Mouse (Mus musculus): Measurements from ENCODE around the gene Cngb1. TPM values are rescaled to one million over a fixed set of nuclear protein-coding genes. Genes with fewer than 3 reads are reported as not detected.
"Not testable (repeated sequence)": the region's sequence is repeated elsewhere in the genome, so short reads cannot be mapped to it uniquely, and the experiment has no call there.

Cngb1 gene
- polyA plus RNA-seq, 1 experiment from 2014 or later, result 0.54 TPM

- Histone ChIP-seq H3K9ac (replicated peaks) (no peak overlapping the region), H3K36me3 (no peaks in the 10 kb centered on the region), H3K27ac (peak overlapping the region; percentile 96), H3K4me2 (replicated peaks) (no peak overlapping the region), H3K9me3 (no peaks in the 10 kb centered on the region), H3K4me1 (replicated peaks) (peaks cover 36% of the 10 kb centered on the region), H3K27me3 (no peaks in the 10 kb centered on the region), H3K4me3 (replicated peaks) (no peak overlapping the region)
- 85% methylated on average over 26 of the region's 26 CpGs for WGBS
- ATAC-seq, result no peak
Measured at GRCm38 (mm10) chr8:95242099-95242825, 64.1 kb downstream of the Cngb1 start.

GRCm38 (mm10) chr8:95235683-95236082, 70.7 kb downstream of the Cngb1 start:
- Histone ChIP-seq H3K27ac (no peak overlapping the region), H3K4me1 (replicated peaks) (no peaks in the 10 kb centered on the region), H3K9ac (replicated peaks) (no peak overlapping the region), H3K4me2 (replicated peaks) (no peak overlapping the region), H3K9me3 (no peaks in the 10 kb centered on the region), H3K4me3 (replicated peaks) (no peak overlapping the region), H3K27me3 (no peaks in the 10 kb centered on the region), H3K36me3 (no peaks in the 10 kb centered on the region)
- 2% methylated on average over 3 of the region's 3 CpGs for WGBS
- ATAC-seq, result peak; percentile 66

- H3K27me3 ChIP-seq; H3K9me3 ChIP-seq; H3K4me3 ChIP-seq (replicated peaks); H3K4me1 ChIP-seq (replicated peaks); H3K36me3 ChIP-seq; H3K4me2 ChIP-seq (replicated peaks); H3K9ac ChIP-seq (replicated peaks); H3K27ac ChIP-seq; ATAC-seq: not testable (repeated sequence)
- WGBS, result 96% methylated on average over 9 of the region's 9 CpGs
Measured at GRCm38 (mm10) chr8:95230086-95230485, 76.3 kb downstream of the Cngb1 start.

- WGBS, result 63% methylated on average over 2 of the region's 2 CpGs
- no peaks in the 10 kb centered on the region for H3K9me3 ChIP-seq
- H3K4me3 ChIP-seq (replicated peaks), result no peak overlapping the region
- H3K36me3 ChIP-seq, result no peaks in the 10 kb centered on the region
- ATAC-seq, result no peak
- no peak overlapping the region for H3K27ac ChIP-seq
- no peak overlapping the region for H3K4me2 ChIP-seq (replicated peaks)
- no peaks in the 10 kb centered on the region for H3K4me1 ChIP-seq (replicated peaks)
- H3K9ac ChIP-seq (replicated peaks), result no peak overlapping the region
- H3K27me3 ChIP-seq, result no peaks in the 10 kb centered on the region
Measured at GRCm38 (mm10) chr8:95227151-95227468, 79.3 kb downstream of the Cngb1 start.

- no peak for ATAC-seq
- WGBS, result 71% methylated on average over 7 of the region's 7 CpGs
- no peaks in the 10 kb centered on the region for H3K4me1 ChIP-seq (replicated peaks)
- H3K36me3 ChIP-seq, result no peaks in the 10 kb centered on the region
- H3K4me3 ChIP-seq (replicated peaks), result no peak overlapping the region
- H3K9ac ChIP-seq (replicated peaks), result no peak overlapping the region
- no peak overlapping the region for H3K4me2 ChIP-seq (replicated peaks)
- H3K27me3 ChIP-seq, result no peaks in the 10 kb centered on the region
- H3K9me3 ChIP-seq, result no peaks in the 10 kb centered on the region
- H3K27ac ChIP-seq, result no peak overlapping the region
Measured at GRCm38 (mm10) chr8:95226251-95227150, 79.9 kb downstream of the Cngb1 start.

- Histone ChIP-seq H3K4me3 (replicated peaks) (no peak overlapping the region), H3K27me3 (no peaks in the 10 kb centered on the region), H3K27ac (no peak overlapping the region), H3K4me2 (replicated peaks) (no peak overlapping the region), H3K36me3 (no peaks in the 10 kb centered on the region), H3K9ac (replicated peaks) (no peak overlapping the region), H3K4me1 (replicated peaks) (no peaks in the 10 kb centered on the region), H3K9me3 (no peaks in the 10 kb centered on the region)
- whole genome bisulfite sequencing, result 90% methylated on average over 5 of the region's 5 CpGs
- ATAC-seq, result no peak
Measured at GRCm38 (mm10) chr8:95223969-95224368, 82.4 kb downstream of the Cngb1 start.

- Histone ChIP-seq H3K36me3 (no peaks in the 10 kb centered on the region), H3K9me3 (no peaks in the 10 kb centered on the region), H3K9ac (replicated peaks) (no peak overlapping the region), H3K4me1 (replicated peaks) (no peaks in the 10 kb centered on the region), H3K4me2 (replicated peaks) (no peak overlapping the region), H3K4me3 (replicated peaks) (no peak overlapping the region), H3K27me3 (no peaks in the 10 kb centered on the region), H3K27ac (no peak overlapping the region)
- WGBS, result 66% methylated on average over 2 of the region's 2 CpGs
- no peak for ATAC-seq
Measured at GRCm38 (mm10) chr8:95221045-95221444, 85.3 kb downstream of the Cngb1 start.

- Histone ChIP-seq H3K9ac (replicated peaks) (no peak overlapping the region), H3K4me2 (replicated peaks) (no peak overlapping the region), H3K4me3 (replicated peaks) (no peak overlapping the region), H3K4me1 (replicated peaks) (no peaks in the 10 kb centered on the region), H3K27me3 (no peaks in the 10 kb centered on the region), H3K36me3 (no peaks in the 10 kb centered on the region), H3K9me3 (no peaks in the 10 kb centered on the region), H3K27ac (no peak overlapping the region)
- WGBS, result 60% methylated on average over 7 of the region's 7 CpGs
- ATAC-seq, result no peak
Measured at GRCm38 (mm10) chr8:95220571-95220998, 85.8 kb downstream of the Cngb1 start.

GRCm38 (mm10) chr8:95219623-95220022, 86.8 kb downstream of the Cngb1 start:
- WGBS, result 88% methylated on average over 8 of the region's 8 CpGs
- Histone ChIP-seq H3K4me1 (replicated peaks) (no peaks in the 10 kb centered on the region), H3K36me3 (no peaks in the 10 kb centered on the region), H3K27me3 (no peaks in the 10 kb centered on the region), H3K4me3 (replicated peaks) (no peak overlapping the region), H3K27ac (no peak overlapping the region), H3K4me2 (replicated peaks) (no peak overlapping the region), H3K9me3 (no peaks in the 10 kb centered on the region), H3K9ac (replicated peaks) (no peak overlapping the region)
- no peak for ATAC-seq

GRCm38 (mm10) chr8:95215709-95216360, 90.5 kb downstream of the Cngb1 start:
- Histone ChIP-seq H3K27ac (no peak overlapping the region), H3K4me1 (replicated peaks) (no peaks in the 10 kb centered on the region), H3K27me3 (no peaks in the 10 kb centered on the region), H3K4me2 (replicated peaks) (no peak overlapping the region), H3K36me3 (no peaks in the 10 kb centered on the region), H3K9ac (replicated peaks) (no peak overlapping the region), H3K9me3 (no peaks in the 10 kb centered on the region), H3K4me3 (replicated peaks) (no peak overlapping the region)
- 55% methylated on average over 11 of the region's 11 CpGs for WGBS
- no peak for ATAC-seq

- H3K4me3 ChIP-seq (replicated peaks), result no peak overlapping the region
- H3K4me2 ChIP-seq (replicated peaks), result no peak overlapping the region
- H3K4me1 ChIP-seq (replicated peaks), result peaks cover 8% of the 10 kb centered on the region
- no peaks in the 10 kb centered on the region; the same call in 1 of the 2 replicates for H3K9me3 ChIP-seq
- H3K27me3 ChIP-seq, result no peaks in the 10 kb centered on the region
- no peaks in the 10 kb centered on the region for H3K36me3 ChIP-seq
- 76% methylated on average over 11 of the region's 11 CpGs for WGBS
- no peak overlapping the region for H3K9ac ChIP-seq (replicated peaks)
- no peak for ATAC-seq
- H3K27ac ChIP-seq, result no peak overlapping the region
Measured at GRCm38 (mm10) chr8:95209924-95210323, 96.5 kb downstream of the Cngb1 start.

- Histone ChIP-seq H3K9me3 (no peaks in the 10 kb centered on the region; the same call in 1 of the 2 replicates), H3K4me1 (replicated peaks) (peaks cover 8% of the 10 kb centered on the region), H3K4me3 (replicated peaks) (no peak overlapping the region), H3K27ac (peak overlapping the region; percentile 83), H3K9ac (replicated peaks) (no peak overlapping the region), H3K36me3 (no peaks in the 10 kb centered on the region), H3K27me3 (no peaks in the 10 kb centered on the region), H3K4me2 (replicated peaks) (no peak overlapping the region)
- 13% methylated on average over 8 of the region's 8 CpGs for WGBS
- peak; percentile 78 for ATAC-seq
Measured at GRCm38 (mm10) chr8:95205946-95206345, 100.4 kb downstream of the Cngb1 start.
